Mouse (Mus musculus) neural tube, embryonic 15.5 days (tissue): ENCODE data around the gene Shisa7. TPM values are rescaled to one million over a fixed set of nuclear protein-coding genes. Genes with fewer than 3 reads are reported as not detected.
"Not testable (repeated sequence)": the region's sequence is repeated elsewhere in the genome, so short reads cannot be mapped to it uniquely, and the experiment has no call there.

Experiments
- ATAC-seq: fragments of 200-750 bp; cut with Nextera tagmentation; 2 replicates; pipeline ENCODE4 v1.8.0; 2017; ENCODE audit warnings: mild to moderate bottlenecking, moderate TSS enrichment, moderate library complexity; ENCODE audit not compliant: low FRiP score
- H3K27ac ChIP-seq: fragments of 300-500 bp; sonication (generic); replicated peaks from 2 replicates; pipeline ENCODE4 v1.5.1; 2015; ENCODE audit warnings: mild to moderate bottlenecking, inconsistent platforms
- H3K27me3 ChIP-seq: fragments of 300-500 bp; sonication (generic); replicated peaks from 2 replicates; pipeline ENCODE4 v1.6.1; 2015; ENCODE audit warnings: inconsistent platforms
- H3K36me3 ChIP-seq: fragments of 300-500 bp; sonication (generic); 2 replicates; pipeline ENCODE4 v1.6.1; 2015; ENCODE audit warnings: inconsistent platforms
- H3K4me1 ChIP-seq: fragments of 300-500 bp; sonication (generic); 2 replicates; pipeline ENCODE4 v1.6.1; 2015; ENCODE audit warnings: inconsistent platforms
- H3K4me2 ChIP-seq: fragments of 300-500 bp; sonication (generic); 2 replicates; pipeline ENCODE4 v1.6.1; 2015; ENCODE audit warnings: inconsistent platforms, mild to moderate bottlenecking, moderate library complexity
- H3K4me3 ChIP-seq: fragments of 300-500 bp; sonication (generic); replicated peaks from 2 replicates; pipeline ENCODE4 v1.5.1; 2015; ENCODE audit warnings: mild to moderate bottlenecking, inconsistent platforms
- H3K9ac ChIP-seq: fragments of 300-500 bp; sonication (generic); replicated peaks from 2 replicates; pipeline ENCODE4 v1.6.1; 2015; ENCODE audit warnings: mild to moderate bottlenecking, inconsistent platforms
- H3K9me3 ChIP-seq: fragments of 300-500 bp; sonication (generic); replicated peaks from 2 replicates; pipeline ENCODE4 v1.6.1; 2016; ENCODE audit warnings: inconsistent platforms
- WGBS: fragments of 180-500 bp; shearing (Covaris S2); methylation state at CpG from one replicate; pipeline ENCODE4 v1.1.7; 2015; ENCODE audit warnings: mixed read lengths; 5-methylcytosine and 5-hydroxymethylcytosine counted together
- polyA plus RNA-seq: library from polyadenylated mRNA; unstranded; fragments of >200 nt; fragmentation: Nextera tagmentation; extraction: Ambion mirVana; gene quantifications from 2 replicates; pipeline ENCODE4 v1.2.1, GENCODE M21; 2015

The Shisa7 gene
- polyA plus RNA-seq, 1 experiment from 2014 or later: 11.3 TPM

DNA sequence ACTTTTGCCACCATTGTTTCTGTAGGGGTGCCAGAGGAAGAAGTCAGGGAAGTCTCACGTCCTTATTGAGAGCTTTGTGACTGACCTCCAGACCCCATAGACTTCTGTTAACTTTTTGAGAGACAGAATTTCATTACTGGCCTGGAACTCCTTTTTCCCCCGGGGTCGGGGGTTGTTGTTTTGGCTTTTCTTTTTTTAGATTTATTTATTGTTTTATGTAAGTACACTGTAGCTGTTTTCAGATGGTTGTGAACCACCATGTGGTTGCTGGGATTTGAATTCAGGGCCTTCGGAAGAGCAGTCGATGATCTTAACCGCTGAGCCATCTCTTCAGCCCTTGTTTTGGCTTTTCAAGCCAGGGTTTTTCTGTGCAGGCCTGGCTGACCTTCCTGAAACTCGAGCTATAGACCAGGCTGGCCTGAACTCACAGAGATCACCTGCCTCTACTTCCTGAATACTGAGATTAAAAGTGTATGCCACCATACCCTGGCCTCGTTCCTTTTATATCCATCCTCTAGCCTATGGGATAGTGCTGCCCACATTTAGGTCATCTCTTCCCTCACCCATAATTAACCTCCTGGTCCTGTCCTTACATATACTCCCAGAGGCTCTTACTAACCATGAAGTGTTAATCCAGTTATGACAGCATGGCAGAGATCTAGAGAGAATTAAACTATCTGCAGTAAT lies 31.2 kb downstream of the Shisa7 start:
- Histone ChIP-seq H3K4me3 (peak overlapping the region; percentile 71), H3K9me3 (no peaks in the 10 kb centered on the region), H3K27me3 (no peaks in the 10 kb centered on the region), H3K9ac (peak overlapping the region; percentile 24), H3K36me3 (peaks cover 17% of the 10 kb centered on the region), H3K27ac (peak overlapping the region; percentile 99), H3K4me2 (peak overlapping the region; percentile 70), H3K4me1 (peaks cover 29% of the 10 kb centered on the region)
- no peak for ATAC-seq
- WGBS: 30% methylated on average over 8 of the region's 8 CpGs

DNA sequence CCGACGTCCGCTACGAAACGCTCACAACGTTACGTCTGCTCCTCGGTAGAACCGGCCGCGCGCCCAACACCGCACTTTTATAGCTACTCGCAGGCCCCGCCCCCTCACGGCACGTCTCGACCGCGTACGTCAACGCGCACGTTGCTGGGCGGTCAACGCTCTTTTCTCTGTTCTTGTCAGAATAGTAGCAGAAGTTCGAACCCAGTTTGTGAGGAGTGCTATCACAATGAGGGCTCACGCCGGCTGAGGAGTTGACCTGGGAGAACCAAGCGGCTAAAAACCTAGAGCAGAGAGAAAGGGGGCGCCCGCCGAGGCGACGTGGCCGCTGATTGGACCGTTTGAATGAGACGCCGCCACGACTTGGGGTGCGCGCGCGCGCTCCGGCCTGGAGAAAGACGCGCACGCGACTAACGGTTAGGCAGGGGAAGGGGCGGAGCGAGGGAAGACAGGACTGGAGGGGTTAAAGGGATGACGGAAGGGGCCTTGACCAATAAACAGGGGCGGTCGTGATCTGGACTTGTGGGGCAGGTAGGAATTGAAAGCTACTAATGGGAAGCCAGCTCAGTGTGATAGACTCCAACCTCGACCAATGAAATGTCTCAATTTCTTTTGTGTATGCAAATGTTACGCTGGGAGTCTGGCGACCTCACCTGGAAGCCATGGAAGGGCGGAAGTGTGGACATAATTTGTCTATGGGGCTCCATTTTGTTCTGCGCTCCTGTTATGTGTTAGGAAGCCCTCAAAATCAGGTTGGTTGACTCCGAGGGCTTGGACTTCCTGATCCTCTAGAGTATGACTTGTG lies 32.0 kb downstream of the Shisa7 start, which contains the start of gene Ube2s:
Gene Ube2s, minus strand, starts transcription at position 288 of the 802 bp plus-strand sequence.
- Histone ChIP-seq H3K9me3 (no peaks in the 10 kb centered on the region), H3K4me3 (peak within 1 kb of the TSS; percentile 71), H3K36me3 (peaks cover 21% of the 10 kb centered on the region), H3K4me2 (peak within 1 kb of the TSS; percentile 70), H3K27me3 (no peaks in the 10 kb centered on the region), H3K27ac (peak within 1 kb of the TSS; percentile 99), H3K9ac (peak within 1 kb of the TSS; percentile 83), H3K4me1 (peaks cover 29% of the 10 kb centered on the region)
- WGBS: under 1% methylated on average over 62 of the region's 62 CpGs
- peak; percentile 99 for ATAC-seq

- Histone ChIP-seq H3K4me1 (peaks cover 29% of the 10 kb centered on the region), H3K27me3 (no peaks in the 10 kb centered on the region), H3K36me3 (peaks cover 27% of the 10 kb centered on the region), H3K9me3 (no peaks in the 10 kb centered on the region), H3K27ac (peak overlapping the region; percentile 99), H3K9ac (peak overlapping the region; percentile 83), H3K4me3 (peak overlapping the region; percentile 71), H3K4me2 (peak overlapping the region; percentile 70)
- 0 out of 2 replicates have a peak, but pooled peaks have one; percentile 0 for ATAC-seq
- WGBS: 0% methylated on average over 28 of the region's 36 CpGs
Measured at GRCm38 (mm10) chr7:4811842-4812302, 32.6 kb downstream of the Shisa7 start.

DNA sequence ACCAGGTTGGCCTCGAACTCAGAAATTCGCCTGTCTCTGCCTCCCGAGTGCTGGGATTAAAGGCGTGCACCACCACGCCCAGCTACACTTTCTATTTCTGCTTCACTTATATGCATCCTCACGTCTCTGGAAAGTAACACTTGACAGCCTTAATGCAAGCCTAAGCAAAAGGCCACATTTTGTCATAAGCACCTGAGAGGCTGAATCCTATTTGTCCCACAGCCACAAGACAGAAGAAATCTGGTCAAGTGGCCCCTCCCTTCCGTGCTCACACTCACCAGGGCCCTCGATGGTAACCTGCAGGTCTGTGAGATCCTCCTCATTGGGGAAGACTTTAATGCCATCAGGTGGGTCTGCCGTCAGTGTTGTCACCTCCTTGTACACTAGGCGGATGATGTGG lies 33.4 kb downstream of the Shisa7 start:
- not testable (repeated sequence) for ATAC-seq, H3K27ac ChIP-seq, H3K9me3 ChIP-seq, H3K27me3 ChIP-seq
- Histone ChIP-seq H3K4me2 (peak overlapping the region; percentile 70), H3K9ac (peak overlapping the region; percentile 83), H3K4me1 (peaks cover 29% of the 10 kb centered on the region), H3K4me3 (peak overlapping the region; percentile 71), H3K36me3 (peaks cover 29% of the 10 kb centered on the region)
- WGBS: 37% methylated on average over 10 of the region's 10 CpGs

DNA sequence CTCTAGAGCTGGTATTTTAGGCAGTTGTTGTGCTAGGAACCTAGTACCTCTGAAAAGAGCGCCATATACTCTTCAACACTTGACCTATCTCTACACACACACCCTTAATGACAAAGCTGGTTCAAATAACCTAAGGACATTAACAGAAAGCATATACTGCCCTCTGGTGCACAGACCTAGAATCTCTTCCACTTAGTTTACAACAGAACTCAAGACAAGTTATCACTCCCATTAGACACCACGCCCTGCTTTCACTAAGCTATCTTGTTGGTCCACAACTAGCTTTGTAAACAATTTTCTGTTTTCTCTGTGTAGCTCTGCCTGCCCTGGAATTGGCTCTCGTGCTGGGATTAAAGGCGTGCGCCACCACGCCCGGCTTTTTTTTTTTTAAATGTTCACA lies 37.8 kb downstream of the Shisa7 start:
- Histone ChIP-seq H3K4me3 (no peak overlapping the region), H3K27ac (no peak overlapping the region), H3K36me3 (peaks cover 46% of the 10 kb centered on the region), H3K4me1 (peaks cover 22% of the 10 kb centered on the region), H3K9ac (no peak overlapping the region), H3K9me3 (no peaks in the 10 kb centered on the region), H3K4me2 (no peak overlapping the region), H3K27me3 (no peaks in the 10 kb centered on the region)
- 0 out of 2 replicates have a peak, but pooled peaks have one; percentile 32 for ATAC-seq
- 93% methylated on average over 7 of the region's 7 CpGs for WGBS

- H3K4me3 ChIP-seq: no peak overlapping the region
- ATAC-seq: no peak
- no peaks in the 10 kb centered on the region for H3K4me1 ChIP-seq
- H3K9me3 ChIP-seq: no peaks in the 10 kb centered on the region
- no peak overlapping the region for H3K9ac ChIP-seq
- H3K27me3 ChIP-seq: no peaks in the 10 kb centered on the region
- no peak overlapping the region for H3K27ac ChIP-seq
- peaks cover 32% of the 10 kb centered on the region for H3K36me3 ChIP-seq
- H3K4me2 ChIP-seq: no peak overlapping the region
Measured at GRCm38 (mm10) chr7:4802247-4802646, 42.2 kb downstream of the Shisa7 start.

GRCm38 (mm10) chr7:4795767-4796433 lies 48.6 kb downstream of the Shisa7 start:
- 64% methylated on average over 7 of the region's 7 CpGs for WGBS

DNA sequence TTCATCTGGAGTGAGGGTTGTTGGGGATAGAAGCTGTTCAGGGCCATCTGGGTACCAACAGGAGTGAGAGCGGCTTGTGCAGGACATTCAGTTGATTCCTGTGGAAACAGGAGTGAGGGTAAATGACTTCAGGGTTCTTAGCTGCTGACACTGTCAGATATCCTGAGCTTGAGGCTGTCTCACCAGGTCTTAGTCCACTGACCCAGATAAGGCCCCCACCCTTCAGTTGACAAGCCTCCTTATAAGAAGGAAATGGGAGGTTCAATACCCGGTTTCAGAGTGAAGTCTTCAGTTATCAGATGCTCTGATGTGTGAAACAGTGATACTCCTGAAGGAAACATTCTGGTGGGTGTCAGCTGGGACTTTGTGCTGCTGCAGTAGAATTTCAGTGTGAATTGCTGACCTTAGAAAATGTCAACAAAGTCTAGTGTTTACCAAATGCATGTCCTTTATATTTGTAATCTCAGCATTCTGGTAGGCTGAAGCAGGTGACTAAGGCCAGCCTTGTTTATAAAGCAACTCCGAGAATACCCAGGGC lies 49.8 kb downstream of the Shisa7 start:
- Histone ChIP-seq H3K27me3 (peaks cover 4% of the 10 kb centered on the region; the same call in 1 of the 2 replicates), H3K4me2 (peak overlapping the region; percentile 71; the same call in 1 of the 2 replicates), H3K9me3 (no peaks in the 10 kb centered on the region), H3K4me3 (peak overlapping the region; percentile 88; the same call in 1 of the 2 replicates), H3K27ac (no peak overlapping the region), H3K9ac (no peak overlapping the region; the same call in 1 of the 2 replicates), H3K4me1 (peaks cover 16% of the 10 kb centered on the region), H3K36me3 (peaks cover 41% of the 10 kb centered on the region)
- ATAC-seq: no peak
- WGBS: 89% methylated on average over 3 of the region's 3 CpGs

More at GRCm38 (mm10) chr7:4795767-4796433, 48.6 kb downstream of the Shisa7 start:
- no peak overlapping the region for H3K4me3 ChIP-seq
- no peaks in the 10 kb centered on the region for H3K9me3 ChIP-seq
- no peak for ATAC-seq
- H3K4me2 ChIP-seq: no peak overlapping the region
- H3K9ac ChIP-seq: no peak overlapping the region
- H3K27me3 ChIP-seq: no peaks in the 10 kb centered on the region
- peaks cover 41% of the 10 kb centered on the region for H3K36me3 ChIP-seq
- H3K4me1 ChIP-seq: peaks cover 14% of the 10 kb centered on the region
- H3K27ac ChIP-seq: peak overlapping the region; percentile 46; the same call in 1 of the 2 replicates

DNA sequence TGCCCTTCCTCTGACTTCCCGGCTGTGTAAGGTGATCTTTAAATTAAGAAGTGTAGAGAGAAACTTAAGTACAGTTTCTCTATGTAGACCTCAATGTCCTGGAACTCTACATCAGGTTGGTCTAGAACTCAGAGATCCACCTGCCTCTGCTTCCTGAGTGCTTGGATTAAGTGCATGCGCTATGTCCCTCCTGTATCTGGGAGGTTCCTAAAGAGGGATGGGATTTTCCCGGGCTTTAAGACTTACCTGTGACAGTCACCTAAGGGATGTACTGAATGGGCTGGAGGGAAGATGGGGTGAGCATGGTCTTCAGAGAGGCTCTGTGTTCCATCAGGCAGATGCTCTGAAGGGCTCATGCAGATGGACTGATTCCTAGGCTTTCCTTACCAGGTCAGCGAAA lies 50.8 kb downstream of the Shisa7 start:
- ATAC-seq: no peak
- Histone ChIP-seq H3K9me3 (no peaks in the 10 kb centered on the region), H3K4me1 (peaks cover 24% of the 10 kb centered on the region), H3K27me3 (peaks cover 4% of the 10 kb centered on the region; the same call in 1 of the 2 replicates), H3K4me2 (peak overlapping the region; percentile 71), H3K36me3 (peaks cover 41% of the 10 kb centered on the region), H3K27ac (peak overlapping the region; percentile 90), H3K9ac (peak overlapping the region; percentile 95), H3K4me3 (peak overlapping the region; percentile 88)
- 39% methylated on average over 4 of the region's 4 CpGs for WGBS

DNA sequence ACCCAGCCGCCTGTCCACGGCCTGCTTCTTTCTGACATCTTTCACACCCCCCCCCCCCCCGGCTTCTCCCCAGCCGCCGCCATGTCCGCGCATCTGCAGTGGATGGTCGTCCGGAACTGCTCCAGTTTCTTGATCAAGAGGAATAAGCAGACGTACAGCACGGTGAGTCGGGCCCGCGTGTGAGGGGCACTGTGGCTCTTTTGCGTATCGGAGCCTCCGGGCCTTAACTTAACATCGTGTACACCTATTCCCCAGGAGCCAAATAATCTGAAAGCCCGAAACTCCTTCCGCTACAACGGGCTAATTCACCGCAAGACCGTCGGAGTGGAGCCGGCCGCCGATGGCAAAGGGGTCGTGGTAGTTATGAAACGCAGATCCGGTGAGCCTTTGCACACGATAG lies 51.2 kb downstream of the Shisa7 start:
- peak overlapping the region; percentile 90 for H3K27ac ChIP-seq
- H3K9ac ChIP-seq: peak overlapping the region; percentile 95
- peaks cover 38% of the 10 kb centered on the region for H3K36me3 ChIP-seq
- not testable (repeated sequence) for H3K9me3 ChIP-seq, H3K27me3 ChIP-seq
- peaks cover 29% of the 10 kb centered on the region for H3K4me1 ChIP-seq
- peak; percentile 23 for ATAC-seq
- peak overlapping the region; percentile 71 for H3K4me2 ChIP-seq
- H3K4me3 ChIP-seq: peak overlapping the region; percentile 88
- under 1% methylated on average over 30 of the region's 31 CpGs for WGBS
